Mouse (Mus musculus) hindbrain, embryonic 12.5 days (tissue): Measurements from ENCODE around the gene Krt10. TPM values are rescaled to one million over a fixed set of nuclear protein-coding genes. Genes with fewer than 3 reads are reported as not detected.

ENCODE experiments used
- ATAC-seq: fragments of 200-750 bp; cut with Nextera tagmentation; 2 replicates; pipeline ENCODE4 v1.8.0; 2017; ENCODE audit warnings: moderate TSS enrichment; ENCODE audit not compliant: low FRiP score
- H3K27ac ChIP-seq: fragments of 300-500 bp; sonication (generic); 2 replicates; pipeline ENCODE4 v1.5.1; 2016; ENCODE audit warnings: mild to moderate bottlenecking
- H3K27me3 ChIP-seq: fragments of 300-500 bp; sonication (generic); 2 replicates; pipeline ENCODE4 v1.6.1; 2016; ENCODE audit warnings: mild to moderate bottlenecking
- H3K36me3 ChIP-seq: fragments of 300-500 bp; sonication (generic); 2 replicates; pipeline ENCODE4 v1.6.1; 2016; ENCODE audit warnings: mild to moderate bottlenecking
- H3K4me1 ChIP-seq: fragments of 300-500 bp; sonication (generic); 2 replicates; pipeline ENCODE4 v1.6.1; 2016
- H3K4me2 ChIP-seq: fragments of 300-500 bp; sonication (generic); replicated peaks from 2 replicates; pipeline ENCODE4 v1.6.1; 2016; ENCODE audit warnings: mild to moderate bottlenecking
- H3K4me3 ChIP-seq: fragments of 300-500 bp; sonication (generic); 2 replicates; pipeline ENCODE4 v1.5.1; 2016; ENCODE audit warnings: mild to moderate bottlenecking
- H3K9ac ChIP-seq: fragments of 300-500 bp; sonication (generic); 2 replicates; pipeline ENCODE4 v1.6.1; 2016; ENCODE audit warnings: mild to moderate bottlenecking, moderate library complexity
- H3K9me3 ChIP-seq: fragments of 300-500 bp; sonication (generic); replicated peaks from 2 replicates; pipeline ENCODE4 v1.6.1; 2016; ENCODE audit warnings: mild to moderate bottlenecking
- WGBS: fragments of 180-500 bp; shearing (Covaris S2); methylation state at CpG from one replicate; pipeline ENCODE4 v1.1.7; 2016; 5-methylcytosine and 5-hydroxymethylcytosine counted together
- polyA plus RNA-seq: library from polyadenylated mRNA; unstranded; fragments of >200 nt; fragmentation: Nextera tagmentation; extraction: Ambion mirVana; gene quantifications from 2 replicates; pipeline ENCODE4 v1.2.1, GENCODE M21; 2016

Gene Krt10
- polyA plus RNA-seq = 32.7 and 39.8 TPM in 2 replicates

- ATAC-seq = no peak
- Histone ChIP-seq H3K4me1 (peaks cover 8% of the 10 kb centered on the region), H3K27ac (no peak within 1 kb of the TSS), H3K4me2 (no peak within 1 kb of the TSS), H3K36me3 (no peaks in the 10 kb centered on the region), H3K4me3 (no peak within 1 kb of the TSS), H3K9me3 (no peaks in the 10 kb centered on the region), H3K9ac (no peak within 1 kb of the TSS), H3K27me3 (0 out of 2 replicates have a peak, but pooled peaks cover 3% of the 10 kb centered on the region)
- 90% methylated on average over 4 of the region's 4 CpGs for WGBS
These were observed at the start of gene Krt10 for GRCm38 (mm10) chr11:99389264-99389663. Krt10 (minus strand) TSS chr11:99389364.

- Histone ChIP-seq H3K4me1 (no peaks in the 10 kb centered on the region), H3K36me3 (no peaks in the 10 kb centered on the region), H3K9ac (no peak within 1 kb of the TSS), H3K4me2 (no peak within 1 kb of the TSS), H3K27ac (no peak within 1 kb of the TSS), H3K4me3 (no peak within 1 kb of the TSS), H3K9me3 (no peaks in the 10 kb centered on the region), H3K27me3 (no peaks in the 10 kb centered on the region)
- 59% methylated on average over 10 of the region's 10 CpGs for WGBS
- ATAC-seq = no peak
These were observed 48.8 kb upstream of the Krt10 start, which contains the start of gene Krt20 for GRCm38 (mm10) chr11:99437972-99438371. Krt20 (minus strand) TSS chr11:99438150.

- H3K4me2 ChIP-seq = no peak overlapping the region
These were observed 47.5 kb upstream of the Krt10 start for GRCm38 (mm10) chr11:99436625-99437024.

GRCm38 (mm10) chr11:99430670-99431069 lies 41.5 kb upstream of the Krt10 start:
- Histone ChIP-seq H3K4me3 (no peak overlapping the region), H3K27me3 (no peaks in the 10 kb centered on the region), H3K9ac (no peak overlapping the region), H3K27ac (no peak overlapping the region), H3K4me1 (peaks cover 5% of the 10 kb centered on the region; the same call in 1 of the 2 replicates), H3K4me2 (no peak overlapping the region), H3K9me3 (no peaks in the 10 kb centered on the region), H3K36me3 (no peaks in the 10 kb centered on the region)
- ATAC-seq = no peak
- 41% methylated on average over 12 of the region's 12 CpGs for whole genome bisulfite sequencing

More at GRCm38 (mm10) chr11:99436625-99437024, 47.5 kb upstream of the Krt10 start:
- WGBS = 83% methylated on average over 4 of the region's 4 CpGs
- Histone ChIP-seq H3K4me1 (no peaks in the 10 kb centered on the region), H3K27ac (no peak overlapping the region), H3K36me3 (no peaks in the 10 kb centered on the region), H3K27me3 (no peaks in the 10 kb centered on the region), H3K9ac (no peak overlapping the region), H3K4me3 (no peak overlapping the region), H3K9me3 (no peaks in the 10 kb centered on the region)
- no peak for ATAC-seq

GRCm38 (mm10) chr11:99422159-99422558 lies 33.0 kb upstream of the Krt10 start, which contains the start of gene Krt12:
Krt12 (minus strand) TSS chr11:99422259.
- Histone ChIP-seq H3K27me3 (peaks cover 5% of the 10 kb centered on the region; the same call in 1 of the 2 replicates), H3K27ac (no peak within 1 kb of the TSS), H3K4me3 (no peak within 1 kb of the TSS), H3K36me3 (no peaks in the 10 kb centered on the region), H3K4me2 (no peak within 1 kb of the TSS), H3K9ac (no peak within 1 kb of the TSS), H3K9me3 (no peaks in the 10 kb centered on the region), H3K4me1 (no peaks in the 10 kb centered on the region)
- no peak for ATAC-seq
- 87% methylated on average over 10 of the region's 10 CpGs for WGBS

GRCm38 (mm10) chr11:99420586-99420985 lies 31.4 kb upstream of the Krt10 start:
- H3K4me3 ChIP-seq = no peak overlapping the region
- no peak overlapping the region for H3K9ac ChIP-seq
- peaks cover 5% of the 10 kb centered on the region; the same call in 1 of the 2 replicates for H3K27me3 ChIP-seq
- no peaks in the 10 kb centered on the region for H3K9me3 ChIP-seq
- no peak for ATAC-seq
- no peaks in the 10 kb centered on the region for H3K4me1 ChIP-seq
- H3K4me2 ChIP-seq = no peak overlapping the region
- H3K36me3 ChIP-seq = no peaks in the 10 kb centered on the region
- 59% methylated on average over 10 of the region's 10 CpGs for WGBS
- H3K27ac ChIP-seq = no peak overlapping the region

- H3K9ac ChIP-seq = no peak overlapping the region
- no peak for ATAC-seq
- no peak overlapping the region for H3K27ac ChIP-seq
- peaks cover 5% of the 10 kb centered on the region; the same call in 1 of the 2 replicates for H3K27me3 ChIP-seq
- no peak overlapping the region for H3K4me2 ChIP-seq
- H3K4me1 ChIP-seq = no peaks in the 10 kb centered on the region
- no peak overlapping the region for H3K4me3 ChIP-seq
- WGBS = 67% methylated on average over 16 of the region's 16 CpGs
- no peaks in the 10 kb centered on the region for H3K9me3 ChIP-seq
- H3K36me3 ChIP-seq = no peaks in the 10 kb centered on the region
These were observed 28.7 kb upstream of the Krt10 start for GRCm38 (mm10) chr11:99417819-99418218.

GRCm38 (mm10) chr11:99416902-99417301 lies 27.7 kb upstream of the Krt10 start:
- Histone ChIP-seq H3K36me3 (no peaks in the 10 kb centered on the region), H3K4me2 (no peak overlapping the region), H3K9ac (no peak overlapping the region), H3K4me1 (no peaks in the 10 kb centered on the region), H3K27ac (no peak overlapping the region), H3K27me3 (peaks cover 5% of the 10 kb centered on the region; the same call in 1 of the 2 replicates), H3K9me3 (no peaks in the 10 kb centered on the region), H3K4me3 (no peak overlapping the region)
- WGBS = 86% methylated on average over 13 of the region's 13 CpGs
- no peak for ATAC-seq

GRCm38 (mm10) chr11:99414463-99415147 lies 25.4 kb upstream of the Krt10 start:
- H3K4me3 ChIP-seq = no peak overlapping the region
- no peak for ATAC-seq
- H3K27ac ChIP-seq = no peak overlapping the region
- no peaks in the 10 kb centered on the region for H3K36me3 ChIP-seq
- H3K4me1 ChIP-seq = no peaks in the 10 kb centered on the region
- WGBS = 92% methylated on average over 13 of the region's 13 CpGs
- H3K27me3 ChIP-seq = peaks cover 5% of the 10 kb centered on the region; the same call in 1 of the 2 replicates
- no peak overlapping the region for H3K9ac ChIP-seq
- H3K4me2 ChIP-seq = no peak overlapping the region
- no peaks in the 10 kb centered on the region for H3K9me3 ChIP-seq

GRCm38 (mm10) chr11:99413247-99413646 lies 24.1 kb upstream of the Krt10 start:
- Histone ChIP-seq H3K4me3 (no peak overlapping the region), H3K27me3 (peaks cover 2% of the 10 kb centered on the region; the same call in 1 of the 2 replicates), H3K9me3 (no peaks in the 10 kb centered on the region), H3K36me3 (no peaks in the 10 kb centered on the region), H3K9ac (no peak overlapping the region), H3K27ac (no peak overlapping the region), H3K4me1 (no peaks in the 10 kb centered on the region), H3K4me2 (no peak overlapping the region)
- no peak for ATAC-seq
- 21% methylated on average over 6 of the region's 6 CpGs for WGBS

GRCm38 (mm10) chr11:99406186-99406585 lies 17.0 kb upstream of the Krt10 start:
- H3K4me3 ChIP-seq = no peak overlapping the region
- no peaks in the 10 kb centered on the region for H3K9me3 ChIP-seq
- 79% methylated on average over 10 of the region's 10 CpGs for WGBS
- H3K9ac ChIP-seq = no peak overlapping the region
- no peak overlapping the region for H3K4me2 ChIP-seq
- H3K27ac ChIP-seq = no peak overlapping the region
- H3K36me3 ChIP-seq = no peaks in the 10 kb centered on the region
- H3K27me3 ChIP-seq = no peaks in the 10 kb centered on the region
- ATAC-seq = no peak
- no peaks in the 10 kb centered on the region for H3K4me1 ChIP-seq

- Histone ChIP-seq H3K9me3 (no peaks in the 10 kb centered on the region), H3K4me1 (no peaks in the 10 kb centered on the region), H3K27me3 (0 out of 2 replicates have a peak, but pooled peaks cover 4% of the 10 kb centered on the region), H3K9ac (no peak overlapping the region), H3K27ac (no peak overlapping the region), H3K36me3 (no peaks in the 10 kb centered on the region), H3K4me3 (no peak overlapping the region), H3K4me2 (no peak overlapping the region)
- no peak for ATAC-seq
- 91% methylated on average over 13 of the region's 13 CpGs for whole genome bisulfite sequencing
These were observed 10.9 kb upstream of the Krt10 start for GRCm38 (mm10) chr11:99399956-99400549.
